Mouse (Mus musculus) heart, embryonic 13.5 days (tissue): ENCODE measurements around the gene Srsf6. TPM values are rescaled to one million over a fixed set of nuclear protein-coding genes. Genes with fewer than 3 reads are reported as not detected.

Experiments used
- ATAC-seq: fragments of 200-750 bp; cut with Nextera tagmentation; 2 replicates; pipeline ENCODE4 v1.8.0; 2017; ENCODE audit warnings: moderate TSS enrichment; ENCODE audit not compliant: insufficient number of reproducible peaks, low FRiP score, low TSS enrichment; ENCODE audit errors: extremely low read depth
- H3K27ac ChIP-seq: fragments of 300-500 bp; sonication (generic); replicated peaks from 2 replicates; pipeline ENCODE4 v1.5.1; 2015; ENCODE audit warnings: moderate library complexity, mild to moderate bottlenecking, inconsistent platforms
- H3K27me3 ChIP-seq: fragments of 300-500 bp; sonication (generic); replicated peaks from 2 replicates; pipeline ENCODE4 v1.6.1; 2015; ENCODE audit warnings: mild to moderate bottlenecking, inconsistent platforms
- H3K36me3 ChIP-seq: fragments of 300-500 bp; sonication (generic); 2 replicates; pipeline ENCODE4 v1.6.1; 2015; ENCODE audit warnings: mild to moderate bottlenecking, inconsistent platforms
- H3K4me1 ChIP-seq: fragments of 300-500 bp; sonication (generic); 2 replicates; pipeline ENCODE4 v1.6.1; 2015; ENCODE audit warnings: inconsistent platforms
- H3K4me2 ChIP-seq: fragments of 300-500 bp; sonication (generic); 2 replicates; pipeline ENCODE4 v1.6.1; 2015; ENCODE audit warnings: inconsistent platforms, mild to moderate bottlenecking, moderate library complexity
- H3K4me3 ChIP-seq: fragments of 300-500 bp; sonication (generic); 2 replicates; pipeline ENCODE4 v1.5.1; 2015; ENCODE audit warnings: moderate library complexity, mild to moderate bottlenecking, inconsistent platforms
- H3K9ac ChIP-seq: fragments of 300-500 bp; sonication (generic); 2 replicates; pipeline ENCODE4 v1.6.1; 2015; ENCODE audit warnings: inconsistent platforms, mild to moderate bottlenecking, moderate library complexity
- H3K9me3 ChIP-seq: fragments of 300-500 bp; sonication (generic); 2 replicates; pipeline ENCODE4 v1.6.1; 2016; ENCODE audit warnings: inconsistent platforms
- WGBS: fragments of 180-500 bp; shearing (Covaris S2); methylation state at CpG from one replicate; pipeline ENCODE4 v1.1.7; 2015; ENCODE audit warnings: mixed read lengths; 5-methylcytosine and 5-hydroxymethylcytosine counted together
- polyA plus RNA-seq: library from polyadenylated mRNA; unstranded; fragments of >200 nt; fragmentation: Nextera tagmentation; extraction: Ambion mirVana; gene quantifications from 2 replicates; pipeline ENCODE4 v1.2.1, GENCODE M21; 2015

Gene Srsf6
- polyA plus RNA-seq, 1 experiment from 2014 or later: 132 TPM

- H3K9ac ChIP-seq: no peak overlapping the region
- 8% methylated on average over 5 of the region's 5 CpGs for WGBS
- no peak overlapping the region for H3K4me3 ChIP-seq
- no peak overlapping the region for H3K4me2 ChIP-seq
- H3K27me3 ChIP-seq: peaks cover 6% of the 10 kb centered on the region; the same call in 1 of the 2 replicates
- ATAC-seq: 0 out of 2 replicates have a peak, but pooled peaks have one; percentile 26
- no peak overlapping the region for H3K27ac ChIP-seq
- no peaks in the 10 kb centered on the region for H3K9me3 ChIP-seq
- no peaks in the 10 kb centered on the region for H3K36me3 ChIP-seq
- H3K4me1 ChIP-seq: no peaks in the 10 kb centered on the region
Observed at GRCm38 (mm10) chr2:162968357-162968756, 37.0 kb downstream of the Srsf6 start.

- H3K4me3 ChIP-seq: no peak overlapping the region
- H3K9me3 ChIP-seq: no peaks in the 10 kb centered on the region
- H3K4me1 ChIP-seq: peaks cover 5% of the 10 kb centered on the region; the same call in 1 of the 2 replicates
- peaks cover 6% of the 10 kb centered on the region; the same call in 1 of the 2 replicates for H3K27me3 ChIP-seq
- no peak for ATAC-seq
- H3K4me2 ChIP-seq: no peak overlapping the region
- H3K9ac ChIP-seq: no peak overlapping the region
- H3K27ac ChIP-seq: no peak overlapping the region
- H3K36me3 ChIP-seq: no peaks in the 10 kb centered on the region
- WGBS: 78% methylated on average over 3 of the region's 3 CpGs
Observed at GRCm38 (mm10) chr2:162969101-162969500, 37.8 kb downstream of the Srsf6 start.

- Histone ChIP-seq H3K4me3 (no peak overlapping the region), H3K9me3 (no peaks in the 10 kb centered on the region), H3K27me3 (peaks cover 6% of the 10 kb centered on the region; the same call in 1 of the 2 replicates), H3K4me2 (no peak overlapping the region), H3K4me1 (peaks cover 18% of the 10 kb centered on the region), H3K9ac (no peak overlapping the region), H3K27ac (no peak overlapping the region), H3K36me3 (no peaks in the 10 kb centered on the region)
- 68% methylated on average over 6 of the region's 6 CpGs for WGBS
- no peak for ATAC-seq
Observed at GRCm38 (mm10) chr2:162970896-162971295, 39.6 kb downstream of the Srsf6 start.

- Histone ChIP-seq H3K4me3 (no peak overlapping the region), H3K9me3 (no peaks in the 10 kb centered on the region), H3K4me1 (peaks cover 18% of the 10 kb centered on the region), H3K36me3 (no peaks in the 10 kb centered on the region), H3K27ac (no peak overlapping the region), H3K27me3 (no peaks in the 10 kb centered on the region), H3K4me2 (no peak overlapping the region), H3K9ac (no peak overlapping the region)
- WGBS: 51% methylated on average over 7 of the region's 7 CpGs
- ATAC-seq: no peak
Observed at GRCm38 (mm10) chr2:162972752-162973151, 41.4 kb downstream of the Srsf6 start.

- peaks cover 18% of the 10 kb centered on the region for H3K4me1 ChIP-seq
- no peak overlapping the region for H3K9ac ChIP-seq
- H3K36me3 ChIP-seq: no peaks in the 10 kb centered on the region
- no peak for ATAC-seq
- H3K4me2 ChIP-seq: no peak overlapping the region
- H3K27me3 ChIP-seq: no peaks in the 10 kb centered on the region
- no peaks in the 10 kb centered on the region for H3K9me3 ChIP-seq
- no peak overlapping the region for H3K4me3 ChIP-seq
- WGBS: 74% methylated on average over 5 of the region's 5 CpGs
- no peak overlapping the region for H3K27ac ChIP-seq
Observed at GRCm38 (mm10) chr2:162973206-162973605, 41.9 kb downstream of the Srsf6 start.

GRCm38 (mm10) chr2:162973637-162974036 is 42.3 kb downstream of the Srsf6 start:
- no peak overlapping the region for H3K9ac ChIP-seq
- peaks cover 18% of the 10 kb centered on the region for H3K4me1 ChIP-seq
- H3K27me3 ChIP-seq: no peaks in the 10 kb centered on the region
- no peaks in the 10 kb centered on the region for H3K36me3 ChIP-seq
- H3K4me2 ChIP-seq: no peak overlapping the region
- WGBS: 35% methylated on average over 11 of the region's 11 CpGs
- H3K4me3 ChIP-seq: no peak overlapping the region
- H3K9me3 ChIP-seq: no peaks in the 10 kb centered on the region
- ATAC-seq: no peak
- no peak overlapping the region for H3K27ac ChIP-seq

- no peak overlapping the region for H3K4me3 ChIP-seq
- ATAC-seq: no peak
- no peak overlapping the region for H3K27ac ChIP-seq
- no peak overlapping the region for H3K4me2 ChIP-seq
- H3K4me1 ChIP-seq: peaks cover 18% of the 10 kb centered on the region
- WGBS: 58% methylated on average over 11 of the region's 11 CpGs
- H3K9ac ChIP-seq: no peak overlapping the region
- H3K27me3 ChIP-seq: no peaks in the 10 kb centered on the region
- H3K9me3 ChIP-seq: no peaks in the 10 kb centered on the region
- no peaks in the 10 kb centered on the region for H3K36me3 ChIP-seq
Observed at GRCm38 (mm10) chr2:162975157-162975775, 43.9 kb downstream of the Srsf6 start.

GRCm38 (mm10) chr2:162976001-162976400 is 44.7 kb downstream of the Srsf6 start:
- Histone ChIP-seq H3K36me3 (no peaks in the 10 kb centered on the region), H3K27ac (no peak overlapping the region), H3K4me2 (no peak overlapping the region), H3K9me3 (no peaks in the 10 kb centered on the region), H3K4me3 (no peak overlapping the region), H3K4me1 (peaks cover 18% of the 10 kb centered on the region), H3K27me3 (no peaks in the 10 kb centered on the region), H3K9ac (no peak overlapping the region)
- WGBS: 60% methylated on average over 4 of the region's 4 CpGs
- no peak for ATAC-seq

GRCm38 (mm10) chr2:162984381-162984780 is 53.1 kb downstream of the Srsf6 start:
- no peak for ATAC-seq
- H3K4me3 ChIP-seq: no peak overlapping the region
- WGBS: 71% methylated on average over 6 of the region's 6 CpGs
- H3K9me3 ChIP-seq: no peaks in the 10 kb centered on the region
- H3K36me3 ChIP-seq: no peaks in the 10 kb centered on the region
- no peak overlapping the region for H3K9ac ChIP-seq
- H3K27ac ChIP-seq: no peak overlapping the region
- no peak overlapping the region for H3K4me2 ChIP-seq
- peaks cover 4% of the 10 kb centered on the region; the same call in 1 of the 2 replicates for H3K4me1 ChIP-seq
- no peaks in the 10 kb centered on the region for H3K27me3 ChIP-seq

GRCm38 (mm10) chr2:162985923-162986322 is 54.6 kb downstream of the Srsf6 start:
- H3K27me3 ChIP-seq: no peaks in the 10 kb centered on the region
- no peak overlapping the region for H3K4me3 ChIP-seq
- no peaks in the 10 kb centered on the region for H3K36me3 ChIP-seq
- H3K4me1 ChIP-seq: peaks cover 4% of the 10 kb centered on the region; the same call in 1 of the 2 replicates
- no peak overlapping the region for H3K4me2 ChIP-seq
- 47% methylated on average over 3 of the region's 3 CpGs for WGBS
- no peak for ATAC-seq
- H3K9ac ChIP-seq: no peak overlapping the region
- no peaks in the 10 kb centered on the region for H3K9me3 ChIP-seq
- no peak overlapping the region for H3K27ac ChIP-seq
